Mouse (Mus musculus): ENCODE measurements at regions not wholly inside any gene's neighbourhood (a gene's known extent, or its start where the extent isn't known, plus 50 kb on each side); places are given as distances from the start of the nearest gene placed in this dataset.

GRCm38 (mm10) chr8:41823041-41823440 is 406.2 kb upstream of the Frg1 start:
- TF ChIP-seq CTCF (IDR thresholded peaks at IDR 0.05 in 2 of 3, conservative IDR thresholded peaks at IDR 0.05 in 1 of 3; ENCODE audit: control insufficient read depth in 1 of 3, insufficient read depth in 1 of 3, low read depth in 2 of 3, low read length in 3 of 3, poor library complexity in 1 of 3, severe bottlenecking in 1 of 3) (no peak), USF1 (IDR thresholded peaks at IDR 0.05; ENCODE audit: low read depth, low read length) (no peak), TAL1 (IDR thresholded peaks at IDR 0.05; ENCODE audit: low read length) (no peak), POLR2A (IDR thresholded peaks at IDR 0.05; ENCODE audit: control insufficient read depth in 1 of 2, insufficient read depth in 1 of 2, low read depth in 1 of 2, low read length in 2 of 2, poor library complexity in 1 of 2) (no peak), UBTF (IDR thresholded peaks at IDR 0.05; ENCODE audit: borderline replicate concordance, insufficient read depth, low read depth, low read length) (no peak)
